18 mouse cellular contexts compared by ENCODE assay signal in the genomic region with DNA sequence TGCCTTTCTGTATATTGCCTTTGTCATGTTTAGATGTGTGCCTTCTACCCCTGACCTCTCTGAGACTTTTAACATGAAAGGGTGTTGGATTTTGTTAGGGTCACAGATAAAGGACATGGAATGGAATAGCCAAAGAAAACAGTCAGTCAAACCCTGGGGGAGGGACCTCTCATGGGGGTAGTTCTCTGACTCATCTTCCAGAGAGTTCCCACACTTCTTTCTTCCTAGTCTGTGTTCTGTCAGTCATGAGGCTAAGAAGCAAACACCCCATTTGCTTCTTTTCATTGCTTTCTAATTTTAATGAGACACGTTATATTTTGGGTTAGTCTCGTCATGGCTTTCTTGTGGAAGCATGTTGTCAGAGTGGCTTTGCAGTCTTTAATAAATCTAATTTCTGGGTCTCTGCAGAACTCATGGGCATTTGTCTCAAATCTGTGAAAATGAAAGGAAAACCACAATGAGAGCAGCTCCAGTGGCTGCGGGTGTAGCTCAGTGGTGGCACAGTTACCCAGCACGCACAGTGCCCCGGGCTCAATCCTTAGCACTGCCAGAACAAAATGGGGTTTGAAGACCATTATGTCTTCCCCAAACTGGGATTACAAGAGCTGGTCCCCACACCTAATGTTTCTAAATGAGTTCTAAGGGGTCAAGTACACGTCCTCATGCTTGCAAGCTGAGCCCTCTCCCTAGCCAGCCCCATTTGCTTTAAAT.
DNase-seq lines count a peak whose midpoint lies in the region; ATAC-seq lines count a peak whose summit lies in the region.
"Had no signal": no experiment of that assay in that cellular context is flagged by ENCODE, and none has a peak within 500 bp of the region (broad histone marks: within the 10 kb centered on the region; RNA-seq: fewer than 3 reads in every experiment).

No protein-coding gene starts in this region.

- intact Hi-C loops in left cerebral cortex, postnatal 4 days (cut with DNase I) = no loop called here
- intact Hi-C loops in heart, postnatal 25 days (cut with DNase I) = no loop called here

- peak; percentile 78 for ATAC-seq in CD4-positive, CD25-positive, alpha-beta regulatory T cell, adult 4 months
- peak; percentile 56 for ATAC-seq in granulocyte monocyte progenitor cell, adult 5-6 weeks (replicated peaks; ENCODE audit: poor library complexity, severe bottlenecking)
- ATAC-seq in megakaryocyte-erythroid progenitor cell, adult 5-6 weeks (replicated peaks; ENCODE audit: low FRiP score, low TSS enrichment, poor library complexity, severe bottlenecking) = 0 out of 2 replicates have a peak, but pooled peaks have one; percentile 53
- ATAC-seq: forebrain, embryonic 14.5 days had no signal

- peak; percentile 51 for DNase-seq in 416B (ENCODE audit: low read depth)
- no peak for DNase-seq in layer of hippocampus, postnatal 14 days (ENCODE audit: low spot score in 2 of 2)
- no peak for DNase-seq in left cerebral cortex, postnatal 4 days
- no peak for DNase-seq in ovary, postnatal 10 days (ENCODE audit: low spot score)
- no peak for DNase-seq in heart, postnatal 25 days (ENCODE audit: low spot score)
- DNase-seq: cerebellum, adult 9-10 months; gastrocnemius, postnatal 14 days; kidney, adult 2 months; kidney, postnatal 14 days; lung, adult 2 months; lung, postnatal 36 days; midbrain, embryonic 14.5 days; right cerebral cortex, adult 18-20 months; thymus, postnatal 4 days had no signal
